Comparison of ENCODE assay signal across 8 mouse cellular contexts in genomic region chr2:157078793-157079700, GRCm38 (mm10). TPM values are rescaled to one million over a fixed set of nuclear protein-coding genes. Genes with fewer than 3 reads are reported as not detected.
A peak's percentile ranks its signal among the peaks of the same experiment; 100 is the strongest.
DNase-seq lines count a peak whose midpoint lies in the region; ATAC-seq and TF ChIP-seq lines count a peak whose summit lies in the region.

Gene Soga1 (minus strand): TSS chr2:157079254.

- H3K4me1 ChIP-seq in hindbrain, embryonic 12.5 days: peaks cover 51% of the 10 kb centered on the region

- in situ Hi-C loops in Patski (cut with MboI; ENCODE audit: low pct_unique_long_range_greater_than_20kb): no loop called here

- peak; percentile 69 for ATAC-seq in Patski
- peak; percentile 87 for ATAC-seq in hindbrain, embryonic 12.5 days (ENCODE audit: low FRiP score)

- H3K36me3 ChIP-seq in hindbrain, embryonic 12.5 days: peaks cover 3% of the 10 kb centered on the region; the same call in 1 of the 2 replicates

- DNase-seq in Patski (ENCODE audit: low read depth, low spot score): no peak
- peak; percentile 91 to 95 for DNase-seq in cerebellum, postnatal 10 days
- peak; percentile 63 to 75 for DNase-seq in frontal cortex, postnatal 25 days (ENCODE audit: low spot score in 2 of 2)
- DNase-seq in left cerebral cortex, adult 11 months (ENCODE audit: low spot score): peak; percentile 66
- peak; percentile 87 for DNase-seq in lung, postnatal 25 days (ENCODE audit: low spot score)
- peak; percentile 63 to 69 for DNase-seq in right cerebral cortex, adult 2 months (ENCODE audit: low spot score in 2 of 2)
- DNase-seq in urinary bladder, postnatal 25 days (ENCODE audit: low spot score): peak; percentile 75

- peak within 1 kb of the TSS; percentile 98 for H3K4me3 ChIP-seq in hindbrain, embryonic 12.5 days

- under 1% methylated on average over 101 of the region's 136 CpGs for WGBS in hindbrain, embryonic 12.5 days

- CTCF ChIA-PET in Patski (lab: Charles Lee): interaction anchor here (0.6 to 1.0 kb wide), 2 partner anchors 27 to 33 kb away, joined by 3 read pairs; no protein-coding TSS in a partner anchor

- peak within 1 kb of the TSS; percentile 100 for H3K9ac ChIP-seq in hindbrain, embryonic 12.5 days

- H3K9me3 ChIP-seq in hindbrain, embryonic 12.5 days (replicated peaks): no peaks in the 10 kb centered on the region

- H3K27me3 ChIP-seq in Patski: no peaks in the 10 kb centered on the region
- H3K27me3 ChIP-seq in hindbrain, embryonic 12.5 days: no peaks in the 10 kb centered on the region

- H3K27ac ChIP-seq in hindbrain, embryonic 12.5 days: peak within 1 kb of the TSS; percentile 99

- POLR2A ChIA-PET in Patski (lab: Charles Lee): interaction anchor here (0.7 to 2.6 kb wide), 6 partner anchors 13 to 43 kb away, joined by 3 to 6 read pairs (median 4); no protein-coding TSS in a partner anchor

- no peak for TF ChIP-seq CTCF in Patski (IDR thresholded peaks at IDR 0.05)

- H3K4me2 ChIP-seq in hindbrain, embryonic 12.5 days (replicated peaks): peak within 1 kb of the TSS; percentile 93

RNA-seq across cellular contexts. Expression of gene Soga1, which starts in this region (rescaled TPM):
- polyA plus RNA-seq in Patski (2021): 35.3 TPM
- 7.7 and 8.6 TPM in 2 replicates for polyA plus RNA-seq in hindbrain, embryonic 12.5 days (2016; fragmentation: Nextera tagmentation; extraction: Ambion mirVana)
